ENCODE assay signal across 9 mouse cellular contexts in the genomic region with DNA sequence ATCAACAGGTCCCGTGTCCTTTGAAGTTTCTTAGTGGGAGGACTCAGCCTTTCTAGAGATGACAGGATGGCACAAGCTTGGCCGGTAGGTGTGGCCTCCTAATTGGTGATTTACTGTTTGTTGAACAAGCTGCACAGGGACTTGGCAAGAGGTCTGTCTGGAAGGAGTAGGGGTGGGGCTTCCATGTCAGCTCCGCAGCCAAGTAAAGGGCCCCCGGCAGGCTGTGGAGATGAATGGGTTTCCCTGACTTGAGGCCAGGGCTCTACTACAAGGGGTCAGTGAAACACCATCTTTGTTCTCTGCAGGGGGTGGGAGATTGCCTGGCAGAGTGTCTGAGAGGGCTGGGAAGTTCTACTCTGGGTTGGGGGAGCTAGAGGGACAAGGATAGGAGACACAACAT.
DNase-seq lines count a peak whose midpoint lies in the region; ATAC-seq lines count a peak whose summit lies in the region.
"Had no signal": no experiment of that assay in that cellular context is flagged by ENCODE, and none has a peak within 500 bp of the region (broad histone marks: within the 10 kb centered on the region; RNA-seq: fewer than 3 reads in every experiment).

No protein-coding gene starts in this region.

- no peak overlapping the region for H3K4me3 ChIP-seq in hindbrain, embryonic 13.5 days
- no peak overlapping the region for H3K4me3 ChIP-seq in hindbrain, embryonic 12.5 days
- H3K4me3 ChIP-seq in intestine, embryonic 16.5 days (ENCODE audit: low read length) = no peak overlapping the region
- H3K4me3 ChIP-seq: embryonic facial prominence, embryonic 12.5 days had no signal

- WGBS in hindbrain, embryonic 13.5 days = 13% methylated on average over 4 of the region's 4 CpGs
- WGBS in hindbrain, embryonic 12.5 days = 14% methylated on average over 4 of the region's 4 CpGs
- 9% methylated on average over 4 of the region's 4 CpGs for WGBS in intestine, embryonic 16.5 days

- H3K9me3 ChIP-seq in hindbrain, embryonic 13.5 days = no peaks in the 10 kb centered on the region
- no peaks in the 10 kb centered on the region for H3K9me3 ChIP-seq in hindbrain, embryonic 12.5 days (replicated peaks)
- H3K9me3 ChIP-seq in intestine, embryonic 16.5 days (ENCODE audit: control insufficient read depth, low read length) = no peaks in the 10 kb centered on the region
- H3K9me3 ChIP-seq: embryonic facial prominence, embryonic 12.5 days had no signal

- peaks cover 10% of the 10 kb centered on the region; the same call in 1 of the 2 replicates for H3K4me1 ChIP-seq in hindbrain, embryonic 13.5 days (replicated peaks)
- H3K4me1 ChIP-seq in hindbrain, embryonic 12.5 days = peaks cover 10% of the 10 kb centered on the region
- peaks cover 9% of the 10 kb centered on the region for H3K4me1 ChIP-seq in intestine, embryonic 16.5 days (ENCODE audit: control insufficient read depth, insufficient read depth, low read length)

- H3K4me2 ChIP-seq in hindbrain, embryonic 13.5 days = no peak overlapping the region
- no peak overlapping the region for H3K4me2 ChIP-seq in hindbrain, embryonic 12.5 days (replicated peaks)
- no peak overlapping the region for H3K4me2 ChIP-seq in intestine, embryonic 16.5 days (ENCODE audit: low read depth, low read length)
- H3K4me2 ChIP-seq: embryonic facial prominence, embryonic 12.5 days had no signal

- H3K27ac ChIP-seq in hindbrain, embryonic 13.5 days = no peak overlapping the region
- H3K27ac ChIP-seq in hindbrain, embryonic 12.5 days = no peak overlapping the region
- H3K27ac ChIP-seq in intestine, embryonic 16.5 days (ENCODE audit: low read length) = no peak overlapping the region
- H3K27ac ChIP-seq: embryonic facial prominence, embryonic 12.5 days had no signal

- no peak overlapping the region for H3K9ac ChIP-seq in hindbrain, embryonic 13.5 days
- H3K9ac ChIP-seq in hindbrain, embryonic 12.5 days = no peak overlapping the region
- 0 out of 2 replicates have a peak overlapping the region, but pooled peaks have one; percentile 11 for H3K9ac ChIP-seq in intestine, embryonic 16.5 days (ENCODE audit: low read depth, low read length)
- H3K9ac ChIP-seq: embryonic facial prominence, embryonic 12.5 days had no signal

- ATAC-seq in hindbrain, embryonic 13.5 days (ENCODE audit: low FRiP score) = 0 out of 2 replicates have a peak, but pooled peaks have one; percentile 36
- no peak for ATAC-seq in hindbrain, embryonic 12.5 days (ENCODE audit: low FRiP score)
- peak; percentile 71 for ATAC-seq in intestine, embryonic 16.5 days
- ATAC-seq in activated CD4-positive, CD25-positive, alpha-beta regulatory T cell, adult 4 months = no peak

- DNase-seq in adrenal gland, postnatal 14 days = peak; percentile 81
- DNase-seq in lung, postnatal 14 days = peak; percentile 52
- DNase-seq in spleen, postnatal 10 days (ENCODE audit: low spot score in 2 of 2) = no peak
- no peak for DNase-seq in spleen, adult 12 weeks (ENCODE audit: low spot score)

- peaks cover 26% of the 10 kb centered on the region for H3K27me3 ChIP-seq in hindbrain, embryonic 13.5 days
- peaks cover 11% of the 10 kb centered on the region; the same call in 1 of the 2 replicates for H3K27me3 ChIP-seq in hindbrain, embryonic 12.5 days
- no peaks in the 10 kb centered on the region for H3K27me3 ChIP-seq in intestine, embryonic 16.5 days (replicated peaks; ENCODE audit: control insufficient read depth, insufficient read depth, low read length)
- H3K27me3 ChIP-seq: embryonic facial prominence, embryonic 12.5 days had no signal

- no peaks in the 10 kb centered on the region for H3K36me3 ChIP-seq in hindbrain, embryonic 13.5 days
- no peaks in the 10 kb centered on the region for H3K36me3 ChIP-seq in hindbrain, embryonic 12.5 days
- no peaks in the 10 kb centered on the region for H3K36me3 ChIP-seq in intestine, embryonic 16.5 days (ENCODE audit: control insufficient read depth, insufficient read depth, low read length)
- H3K36me3 ChIP-seq: embryonic facial prominence, embryonic 12.5 days had no signal

Comparison
In these comparisons a context has a peak if more than half of its experiments do, and no peak if none do; other contexts are left out.
1. ATAC-seq: peak in hindbrain, embryonic 13.5 days (single experiment) and intestine, embryonic 16.5 days (single experiment); none in hindbrain, embryonic 12.5 days (single experiment) and activated CD4-positive, CD25-positive, alpha-beta regulatory T cell, adult 4 months (single experiment).
2. DNase-seq: peak in adrenal gland, postnatal 14 days (single experiment) and lung, postnatal 14 days (single experiment); none in spleen, postnatal 10 days (0 of 2) and spleen, adult 12 weeks (single experiment).